Mouse (Mus musculus) Patski (cell line): Measurements from ENCODE around the gene Chchd6. TPM values are rescaled to one million over a fixed set of nuclear protein-coding genes. Genes with fewer than 3 reads are reported as not detected.

Experiments
- ATAC-seq: fragments of 100-300 bp; one replicate; pipeline ENCODE4 v1.8.0; 2021
- CTCF ChIA-PET: fragments of 350-600 bp; sonication (Branson Sonifier 250); formaldehyde crosslinking; loops from one replicate; lab custom pipeline; 2022; ENCODE audit warnings: inconsistent platforms; lab: Charles Lee
- POLR2A ChIA-PET: fragments of 350-600 bp; sonication (Branson Sonifier 250); formaldehyde crosslinking; loops from one replicate; lab custom pipeline; 2022; ENCODE audit warnings: antibody characterized with exemption, inconsistent platforms; lab: Charles Lee
- DNase-seq: peaks from one replicate; pipeline ENCODE4 v3.0.0-alpha.2; 2011; ENCODE audit warnings: low read depth, low spot score
- H3K27me3 ChIP-seq: fragments of 371-371 bp; one replicate; pipeline ENCODE4 v1.5.1; 2021
- CTCF ChIP-seq: fragments of 100-300 bp; IDR thresholded peaks from one replicate; pipeline ENCODE4 v1.5.1; 2021
- in situ Hi-C: fragments of 300-500 bp; cut with MboI; formaldehyde crosslinking; loops from 3 replicates; pipeline ENCODE4 v1.11.1; 2018; ENCODE audit warnings: low pct_unique_long_range_greater_than_20kb, mixed read lengths
- polyA plus RNA-seq: library from polyadenylated mRNA; unstranded; gene quantifications from one replicate; pipeline ENCODE4 v1.2.3, GENCODE M21; 2021

Chchd6 gene
- polyA plus RNA-seq, 1 experiment from 2014 or later, result 53.2 TPM

DNA sequence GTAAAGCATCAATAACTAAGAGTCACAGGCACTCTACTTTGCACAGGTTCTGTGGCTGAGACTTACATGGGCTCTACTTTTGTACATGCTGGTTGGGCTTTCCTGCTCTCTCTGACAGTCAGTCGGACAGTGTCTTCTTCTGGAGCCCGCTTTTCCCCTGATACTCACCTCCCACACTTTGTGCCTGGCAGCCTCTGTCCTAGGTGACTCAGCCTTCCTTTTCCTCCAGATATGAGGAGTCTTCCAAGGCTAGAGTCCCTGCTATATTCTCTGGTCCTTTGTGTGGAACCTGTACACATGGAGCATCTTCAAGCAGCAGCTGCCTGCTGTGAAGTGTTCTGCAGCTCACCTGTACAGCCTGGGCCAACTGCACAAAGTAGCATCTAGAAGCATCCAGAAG is 201.6 kb downstream of the Chchd6 start:
- ATAC-seq, result no peak
- H3K27me3 ChIP-seq, result no peaks in the 10 kb centered on the region
- ChIA-PET POLR2A (no interaction called here), CTCF (interaction anchor here (1.4 kb wide), 1 partner anchor 17 kb away, joined by 3 read pairs; no protein-coding TSS in a partner anchor)
- in situ Hi-C loops, result no loop called here
- no peak for TF ChIP-seq CTCF
- no peak for DNase-seq

DNA sequence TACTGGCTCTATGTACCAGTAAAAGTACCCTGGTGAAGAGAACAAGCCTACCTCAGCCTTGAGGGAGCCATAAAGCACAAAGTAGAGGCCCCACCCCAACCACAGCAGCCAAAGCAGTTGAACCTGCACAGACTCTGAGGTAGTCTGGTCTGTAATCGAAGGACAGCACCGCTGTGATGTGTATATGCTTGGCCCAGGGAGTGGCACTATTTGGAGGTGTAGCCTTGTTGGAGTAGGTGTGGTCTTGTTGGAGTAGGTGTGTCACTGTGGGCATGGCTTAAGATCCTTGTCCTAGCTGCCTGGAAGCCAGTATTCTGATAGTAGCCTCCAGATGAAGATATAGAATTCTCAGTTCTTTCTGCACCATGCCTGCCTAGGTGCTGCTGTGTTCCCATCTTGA is 203.2 kb downstream of the Chchd6 start:
- no peak for TF ChIP-seq CTCF
- DNase-seq (no peak), ATAC-seq (no peak)
- POLR2A ChIA-PET, result no interaction called here
- in situ Hi-C loops, result no loop called here
- CTCF ChIA-PET, result interaction anchor here (1.1 kb wide), 1 partner anchor 9 kb away, joined by 3 read pairs; no protein-coding TSS in a partner anchor
- H3K27me3 ChIP-seq, result no peaks in the 10 kb centered on the region

DNA sequence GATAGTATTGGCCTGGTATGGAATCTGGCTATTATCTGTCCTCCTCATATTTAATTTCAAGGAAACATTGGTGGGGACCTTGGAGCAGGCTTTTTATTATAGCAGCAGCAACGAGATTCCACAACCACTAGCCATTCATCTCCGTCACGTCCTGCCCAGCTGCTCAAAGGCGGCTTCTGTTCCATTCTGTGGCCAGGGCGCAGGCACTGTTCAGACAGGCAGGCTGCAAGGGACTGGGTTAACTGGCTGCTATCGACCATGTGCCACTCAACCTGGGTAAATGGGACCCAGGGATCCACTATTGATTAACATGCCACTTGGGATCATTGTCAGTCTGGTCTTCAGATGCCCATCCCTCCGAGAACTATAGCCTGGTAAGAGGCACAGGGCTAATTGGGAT is 205.7 kb downstream of the Chchd6 start:
- no peak for DNase-seq
- ChIA-PET POLR2A (no interaction called here), CTCF (interaction anchor here (1.3 kb wide), 1 partner anchor 76 kb away, joined by 4 read pairs; no protein-coding TSS in a partner anchor)
- H3K27me3 ChIP-seq, result no peaks in the 10 kb centered on the region
- ATAC-seq, result no peak
- no peak for TF ChIP-seq CTCF
- in situ Hi-C loops, result no loop called here

DNA sequence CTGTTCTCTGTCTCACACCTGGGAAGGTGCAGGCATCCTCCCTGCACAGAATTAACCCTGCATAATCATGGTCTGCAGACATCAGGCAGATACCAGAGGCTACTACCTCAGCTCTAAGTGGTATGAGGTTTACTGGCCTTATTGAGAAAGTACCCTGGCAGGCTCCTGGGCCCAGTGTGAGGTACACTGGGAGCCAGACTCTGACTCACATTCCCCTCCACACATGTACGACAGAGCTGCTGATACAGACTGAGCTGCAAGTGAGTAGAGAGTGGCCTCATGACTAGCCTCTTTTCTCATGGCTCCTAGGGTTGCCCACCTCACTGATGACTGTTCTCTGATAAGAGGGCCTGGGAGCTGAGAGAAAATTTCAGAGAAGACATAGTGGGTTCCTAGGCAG is 208.5 kb downstream of the Chchd6 start:
- TF ChIP-seq CTCF, result no peak
- no peak for DNase-seq
- H3K27me3 ChIP-seq, result no peaks in the 10 kb centered on the region
- no peak for ATAC-seq
- POLR2A ChIA-PET, result no interaction called here
- CTCF ChIA-PET, result no interaction called here
- in situ Hi-C loops, result no loop called here

DNA sequence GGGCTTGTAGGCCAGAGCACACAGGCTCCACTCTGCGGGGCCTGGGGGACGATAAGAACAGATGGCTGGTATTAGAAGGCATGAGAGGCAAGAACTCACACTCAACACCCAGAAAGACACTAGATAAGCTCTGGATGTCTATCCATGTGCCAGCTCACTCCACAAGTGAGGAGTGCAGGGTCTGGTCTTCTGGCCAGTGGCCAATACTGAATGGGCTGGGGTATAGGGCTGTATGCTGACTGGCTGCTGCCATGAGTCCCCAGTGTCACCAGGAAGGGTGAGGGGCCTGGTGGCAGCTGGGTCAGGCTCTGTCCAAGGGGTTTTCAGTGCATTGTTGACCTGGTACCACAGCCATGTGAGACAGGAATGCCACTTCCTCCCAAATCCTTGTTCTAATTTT is 210.8 kb downstream of the Chchd6 start:
- no peaks in the 10 kb centered on the region for H3K27me3 ChIP-seq
- ChIA-PET POLR2A (no interaction called here), CTCF (no interaction called here)
- no peak for ATAC-seq
- TF ChIP-seq CTCF, result no peak
- DNase-seq, result no peak
- in situ Hi-C loops, result no loop called here

DNA sequence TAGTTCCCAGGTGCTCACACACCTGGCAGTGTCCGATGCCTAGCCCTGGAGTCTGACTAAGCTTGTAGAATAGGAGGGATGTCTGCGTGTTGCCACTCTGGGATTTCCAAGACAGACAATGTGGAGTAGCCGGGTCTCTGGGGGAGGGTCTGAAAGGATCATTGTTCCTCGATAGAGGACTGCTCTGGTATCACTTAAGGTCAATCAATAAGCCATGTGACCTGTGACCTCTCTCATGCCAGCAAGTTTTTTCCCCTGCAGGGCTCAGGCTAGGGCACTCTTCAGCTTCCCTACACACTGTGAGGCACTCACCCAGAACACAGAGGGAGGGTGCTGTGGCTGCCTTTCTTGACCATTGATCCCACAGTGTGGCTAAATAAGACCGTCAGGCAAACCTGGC is 213.6 kb downstream of the Chchd6 start:
- no peak for DNase-seq
- no peak for TF ChIP-seq CTCF
- ChIA-PET CTCF (interaction anchor here (2.0 kb wide), 1 partner anchor 11 kb away, joined by 4 read pairs; no protein-coding TSS in a partner anchor), POLR2A (no interaction called here)
- in situ Hi-C loops, result no loop called here
- no peak for ATAC-seq
- no peaks in the 10 kb centered on the region for H3K27me3 ChIP-seq

DNA sequence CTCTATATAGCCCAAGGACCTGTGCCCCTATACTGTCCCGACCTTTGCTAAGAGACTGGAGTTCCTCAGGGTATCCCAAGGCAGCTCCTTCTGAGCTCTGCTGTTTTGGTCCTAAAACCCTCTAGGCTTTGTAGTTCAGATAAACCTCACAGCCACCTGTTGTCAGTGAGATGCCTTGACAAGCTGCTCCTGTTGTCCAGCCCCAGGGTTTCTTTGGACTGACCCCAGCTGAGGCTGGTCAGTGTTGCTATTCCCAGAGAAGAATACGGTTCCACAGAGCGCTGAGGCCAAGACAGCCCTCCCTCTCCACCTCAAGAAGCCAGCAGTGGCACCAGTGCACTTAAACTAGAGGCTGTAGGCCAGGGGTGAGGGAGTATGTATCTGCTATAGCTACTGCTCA is 214.3 kb downstream of the Chchd6 start:
- no peaks in the 10 kb centered on the region for H3K27me3 ChIP-seq
- no peak for TF ChIP-seq CTCF
- POLR2A ChIA-PET, result no interaction called here
- no peak for ATAC-seq
- in situ Hi-C loops, result no loop called here
- CTCF ChIA-PET, result interaction anchor here (2.0 kb wide), 1 partner anchor 10 kb away, joined by 4 read pairs; no protein-coding TSS in a partner anchor
- DNase-seq, result no peak

DNA sequence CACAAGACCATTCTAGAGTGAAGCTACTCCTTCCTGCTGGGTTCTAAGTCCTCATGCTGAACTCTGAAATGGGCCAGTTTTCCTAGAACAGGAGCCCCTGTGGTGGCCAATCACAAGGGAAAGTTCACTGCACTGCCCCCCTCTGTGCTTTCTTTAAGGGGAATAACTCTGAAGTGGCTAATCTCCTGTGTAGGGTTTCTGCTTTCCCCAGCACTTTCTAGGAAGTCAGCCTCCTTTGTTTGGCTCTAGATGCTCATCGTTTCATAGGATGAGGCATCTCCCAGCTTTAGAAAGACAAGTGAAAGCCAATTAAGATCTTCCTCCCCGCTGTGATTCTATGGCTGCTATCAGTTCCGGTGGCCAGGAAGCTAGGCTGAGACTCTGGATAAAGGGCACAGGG is 214.7 kb downstream of the Chchd6 start:
- H3K27me3 ChIP-seq, result no peaks in the 10 kb centered on the region
- no peak for ATAC-seq
- no peak for TF ChIP-seq CTCF
- ChIA-PET CTCF (interaction anchor here (2.0 kb wide), 1 partner anchor 10 kb away, joined by 4 read pairs; no protein-coding TSS in a partner anchor), POLR2A (no interaction called here)
- DNase-seq, result no peak
- in situ Hi-C loops, result no loop called here

DNA sequence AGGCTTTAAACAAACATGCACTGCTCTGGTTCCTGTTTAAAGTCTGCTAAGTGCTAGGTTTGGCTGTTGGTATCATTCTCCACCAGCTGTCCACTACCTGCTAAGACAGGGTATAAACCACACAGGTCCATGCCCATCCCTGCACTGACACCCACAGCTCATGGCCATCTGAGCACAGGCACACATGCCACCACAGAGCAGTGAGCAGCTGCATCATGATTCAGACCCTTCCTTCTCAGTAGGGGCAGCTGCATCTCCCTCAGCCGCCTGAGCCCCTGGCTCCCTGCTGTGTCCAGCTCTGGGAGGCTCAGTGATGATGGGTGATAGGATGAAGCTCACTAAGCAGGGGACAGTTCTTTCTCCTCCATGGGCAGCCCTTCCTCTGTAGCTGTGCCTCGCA is 217.2 kb downstream of the Chchd6 start:
- no peaks in the 10 kb centered on the region for H3K27me3 ChIP-seq
- no peak for DNase-seq
- TF ChIP-seq CTCF, result no peak
- ATAC-seq, result no peak
- in situ Hi-C loops, result no loop called here
- ChIA-PET POLR2A (no interaction called here), CTCF (no interaction called here)

DNA sequence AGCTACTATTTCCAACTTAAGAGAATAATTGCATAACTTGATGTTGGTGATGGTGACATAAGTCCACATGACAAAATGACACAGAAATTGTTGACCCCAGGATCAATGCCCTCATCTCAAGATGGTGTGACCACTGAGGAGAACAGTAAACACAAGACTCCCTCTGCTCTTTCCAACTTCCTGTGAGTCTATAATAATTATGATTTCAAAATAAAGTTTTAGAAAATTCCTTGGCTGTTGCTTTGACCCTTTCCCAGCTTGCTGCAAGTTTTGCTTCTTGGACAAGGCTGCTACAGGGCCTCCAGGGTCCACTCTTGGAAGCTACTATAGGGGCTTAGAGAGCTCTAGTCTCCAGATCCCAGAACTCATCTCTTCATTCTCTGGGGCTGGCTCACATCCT is 226.6 kb downstream of the Chchd6 start:
- H3K27me3 ChIP-seq, result no peaks in the 10 kb centered on the region
- DNase-seq (no peak), ATAC-seq (no peak)
- in situ Hi-C loops, result no loop called here
- CTCF ChIA-PET, result no interaction called here
- POLR2A ChIA-PET, result no interaction called here
- TF ChIP-seq CTCF, result no peak

DNA sequence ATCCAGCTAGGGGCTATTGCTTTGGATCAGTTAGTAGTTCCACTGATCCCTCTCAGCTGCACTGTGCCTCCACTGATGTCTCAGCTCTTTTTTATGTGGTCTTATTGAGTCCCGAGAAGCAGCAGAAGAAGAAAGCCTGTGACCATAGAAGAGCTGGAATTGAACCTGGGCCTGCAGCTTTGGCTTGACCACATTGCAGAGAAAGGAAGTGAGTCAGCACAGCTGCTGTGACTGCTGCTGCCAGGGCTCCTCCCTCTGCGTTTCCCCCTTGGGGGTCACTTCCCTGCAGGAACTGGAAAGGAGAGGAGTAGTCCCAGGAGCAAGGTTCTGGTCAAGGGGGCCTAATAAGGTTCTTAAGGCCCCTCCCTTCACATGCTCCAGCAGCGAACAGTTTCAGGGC is 231.1 kb downstream of the Chchd6 start:
- CTCF ChIA-PET, result interaction anchor here (0.9 to 1.3 kb wide), 3 partner anchors 9 to 49 kb away, joined by 3 read pairs; no protein-coding TSS in a partner anchor
- H3K27me3 ChIP-seq, result no peaks in the 10 kb centered on the region
- DNase-seq (no peak), ATAC-seq (no peak)
- in situ Hi-C loops, result loop anchor here (5.0 kb wide), 2 partner anchors 188 to 268 kb away; no protein-coding TSS in a partner anchor
- POLR2A ChIA-PET, result no interaction called here
- no peak for TF ChIP-seq CTCF

DNA sequence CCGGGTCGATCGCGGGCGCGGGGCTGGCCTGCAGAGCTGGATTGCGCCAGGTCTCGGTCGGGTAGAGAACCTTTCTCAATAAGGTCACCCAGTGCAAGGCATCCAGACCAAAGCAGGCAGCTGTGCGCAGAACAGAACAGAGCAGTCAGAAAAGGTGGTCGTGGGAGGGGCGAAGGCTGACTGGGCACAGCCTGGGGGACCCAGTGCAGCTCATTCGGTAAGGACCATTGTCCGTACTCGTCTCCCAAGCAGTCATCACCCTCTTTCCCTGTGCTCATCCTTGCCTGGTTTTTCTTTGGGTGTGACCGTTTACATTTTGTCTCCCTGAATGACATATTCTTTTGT is 232.4 kb downstream of the Chchd6 start:
- in situ Hi-C loops, result loop anchor here (5.0 kb wide), 2 partner anchors 189 to 269 kb away; no protein-coding TSS in a partner anchor
- ATAC-seq (no peak), DNase-seq (no peak)
- H3K27me3 ChIP-seq, result no peaks in the 10 kb centered on the region
- POLR2A ChIA-PET, result interaction anchor here (0.8 to 1.4 kb wide), 3 partner anchors 11 to 447 kb away, joined by 3 read pairs; no protein-coding TSS in a partner anchor
- CTCF ChIA-PET, result interaction anchor here (1.3 to 2.0 kb wide), 3 partner anchors 26 to 192 kb away, joined by 5 to 9 read pairs (median 8); no protein-coding TSS in a partner anchor
- TF ChIP-seq CTCF, result no peak
